Mouse (Mus musculus): ENCODE results near the gene Osm. TPM values are rescaled to one million over a fixed set of nuclear protein-coding genes. Genes with fewer than 3 reads are reported as not detected.

Osm gene
- polyA plus RNA-seq, 1 experiment, result 5.1 TPM

DNA sequence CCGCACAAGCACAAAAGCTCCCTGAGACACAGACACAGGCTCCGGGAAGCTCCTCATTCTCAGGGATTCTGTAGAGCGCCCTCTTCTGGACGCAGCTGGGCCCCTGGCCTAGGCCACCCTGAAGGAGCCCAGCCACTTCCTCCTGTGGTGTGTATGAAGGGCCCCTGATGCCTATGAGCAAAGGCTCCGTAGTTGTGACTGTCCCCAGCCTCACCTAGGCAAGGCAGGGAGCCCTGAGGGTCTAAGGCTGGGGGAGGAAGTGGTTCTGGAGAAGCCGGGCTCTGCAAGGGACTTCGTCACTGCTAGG is 24.9 kb downstream of the Osm start:
- Histone ChIP-seq H3K4me3 (replicated peaks; ENCODE audit: control insufficient read depth, low read depth, low read length) (no peak overlapping the region), H3K4me1 (ENCODE audit: control insufficient read depth, insufficient read depth, low read length) (peaks cover 3% of the 10 kb centered on the region; the same call in 1 of the 2 replicates), H3K27ac (ENCODE audit: control insufficient read depth, insufficient read depth, low read depth, low read length, poor library complexity) (no peak overlapping the region)
- 10% methylated on average over 7 of the region's 7 CpGs for WGBS
- TF ChIP-seq CTCF (IDR thresholded peaks at IDR 0.05; ENCODE audit: control insufficient read depth, insufficient read depth, low read length) (peak; percentile 62), POLR2A (IDR thresholded peaks at IDR 0.05; ENCODE audit: borderline replicate concordance, control insufficient read depth, low read depth, low read length) (no peak)

GRCm38 (mm10) chr11:4261969-4262368 is 25.7 kb downstream of the Osm start:
- 25% methylated on average over 5 of the region's 5 CpGs for WGBS
- no peak overlapping the region for H3K4me3 ChIP-seq (replicated peaks; ENCODE audit: control insufficient read depth, low read depth, low read length)
- no peak overlapping the region for H3K27ac ChIP-seq (ENCODE audit: control insufficient read depth, insufficient read depth, low read depth, low read length, poor library complexity)
- TF ChIP-seq CTCF (IDR thresholded peaks at IDR 0.05; ENCODE audit: control insufficient read depth, insufficient read depth, low read length) (no peak), POLR2A (IDR thresholded peaks at IDR 0.05; ENCODE audit: borderline replicate concordance, control insufficient read depth, low read depth, low read length) (no peak)
- H3K4me1 ChIP-seq (ENCODE audit: control insufficient read depth, insufficient read depth, low read length), result peaks cover 3% of the 10 kb centered on the region; the same call in 1 of the 2 replicates

GRCm38 (mm10) chr11:4262847-4263246 is 26.6 kb downstream of the Osm start:
- peaks cover 3% of the 10 kb centered on the region; the same call in 1 of the 2 replicates for H3K4me1 ChIP-seq (ENCODE audit: control insufficient read depth, insufficient read depth, low read length)
- 15% methylated on average over 7 of the region's 7 CpGs for WGBS
- H3K27ac ChIP-seq (ENCODE audit: control insufficient read depth, insufficient read depth, low read depth, low read length, poor library complexity), result no peak overlapping the region
- TF ChIP-seq POLR2A (IDR thresholded peaks at IDR 0.05; ENCODE audit: borderline replicate concordance, control insufficient read depth, low read depth, low read length) (no peak), CTCF (IDR thresholded peaks at IDR 0.05; ENCODE audit: control insufficient read depth, insufficient read depth, low read length) (no peak)
- no peak overlapping the region for H3K4me3 ChIP-seq (replicated peaks; ENCODE audit: control insufficient read depth, low read depth, low read length)

GRCm38 (mm10) chr11:4263296-4263695 is 27.1 kb downstream of the Osm start:
- Histone ChIP-seq H3K27ac (ENCODE audit: control insufficient read depth, insufficient read depth, low read depth, low read length, poor library complexity) (no peak overlapping the region), H3K4me1 (ENCODE audit: control insufficient read depth, insufficient read depth, low read length) (peaks cover 3% of the 10 kb centered on the region; the same call in 1 of the 2 replicates)

DNA sequence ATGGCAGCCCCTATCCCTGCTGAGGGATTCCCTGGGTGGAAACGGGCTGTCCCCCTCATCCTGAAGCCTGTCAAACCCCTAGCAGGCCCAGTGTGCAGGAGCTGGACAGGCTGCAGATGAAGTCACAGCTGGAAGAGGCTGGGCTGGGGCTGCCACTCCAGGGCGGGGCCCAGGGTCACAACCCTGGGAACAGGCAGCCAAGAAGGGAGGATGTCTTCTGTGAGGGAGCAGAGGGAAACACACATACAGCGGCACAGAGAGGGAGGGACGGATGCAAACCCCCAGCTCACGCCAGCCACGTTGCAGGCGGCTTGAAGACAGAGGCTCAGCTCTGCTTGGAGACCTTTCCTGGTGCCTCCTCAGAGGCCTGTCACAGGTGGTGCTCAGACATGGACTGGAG is 27.8 kb downstream of the Osm start:
- Histone ChIP-seq H3K4me1 (ENCODE audit: control insufficient read depth, insufficient read depth, low read length) (peaks cover 3% of the 10 kb centered on the region; the same call in 1 of the 2 replicates), H3K27ac (ENCODE audit: control insufficient read depth, insufficient read depth, low read depth, low read length, poor library complexity) (no peak overlapping the region), H3K4me3 (replicated peaks; ENCODE audit: control insufficient read depth, low read depth, low read length) (no peak overlapping the region)
- 76% methylated on average over 7 of the region's 7 CpGs for WGBS
- TF ChIP-seq CTCF (IDR thresholded peaks at IDR 0.05; ENCODE audit: control insufficient read depth, insufficient read depth, low read length), result no peak
- TF ChIP-seq POLR2A (IDR thresholded peaks at IDR 0.05; ENCODE audit: borderline replicate concordance, control insufficient read depth, low read depth, low read length), result no peak

More at GRCm38 (mm10) chr11:4263296-4263695, 27.1 kb downstream of the Osm start:
- no peak overlapping the region for H3K4me3 ChIP-seq (replicated peaks; ENCODE audit: control insufficient read depth, low read depth, low read length)
- TF ChIP-seq POLR2A (IDR thresholded peaks at IDR 0.05; ENCODE audit: borderline replicate concordance, control insufficient read depth, low read depth, low read length), result no peak
- TF ChIP-seq CTCF (IDR thresholded peaks at IDR 0.05; ENCODE audit: control insufficient read depth, insufficient read depth, low read length), result no peak
- WGBS, result 35% methylated on average over 1 of the region's 1 CpGs

DNA sequence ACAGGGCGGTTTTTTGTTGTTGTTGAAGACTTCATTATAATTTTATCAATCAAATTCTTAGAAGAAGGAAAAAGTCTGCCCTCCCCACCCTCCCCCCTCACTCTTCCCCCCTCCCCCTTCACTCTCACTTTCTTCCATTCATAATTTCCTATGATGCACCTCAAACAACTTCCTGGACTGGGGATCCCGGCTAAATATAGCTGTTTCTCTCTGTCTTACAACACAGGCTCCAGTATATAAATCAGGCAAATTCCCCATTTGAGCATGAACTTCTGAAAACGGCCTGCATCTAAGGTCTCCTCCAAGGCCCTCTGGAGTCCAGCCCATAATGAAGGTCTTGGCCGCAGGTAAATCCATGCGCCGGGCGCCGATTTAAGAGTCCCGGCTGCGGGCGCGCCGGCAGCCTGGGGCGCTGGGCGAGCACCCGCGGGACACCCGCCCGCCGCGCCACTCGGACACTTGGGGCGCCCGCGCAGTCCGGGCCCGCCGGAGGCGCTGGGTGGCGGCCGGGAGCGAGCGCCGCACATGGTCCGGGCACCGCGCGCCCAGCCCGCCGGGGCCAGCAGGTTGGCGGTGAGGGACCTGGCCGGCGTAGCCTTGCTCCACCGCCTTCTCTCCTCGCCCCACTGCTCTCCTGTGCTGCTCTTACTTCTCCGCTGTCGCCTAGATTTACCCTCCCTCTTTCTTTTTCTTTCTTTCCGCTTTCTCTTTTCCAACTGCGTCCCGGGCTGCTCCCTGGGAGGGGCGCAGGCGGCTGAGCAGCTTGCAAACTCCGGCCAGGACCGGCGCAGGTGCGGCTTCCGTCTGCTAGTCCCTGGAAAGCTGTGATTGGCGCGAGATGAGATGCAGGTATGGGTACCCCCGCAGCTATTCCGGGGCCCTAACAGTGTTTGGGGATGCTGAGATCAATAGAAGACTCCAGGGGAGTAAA is 30.3 kb downstream of the Osm start:
- no peak overlapping the region for H3K27ac ChIP-seq (ENCODE audit: control insufficient read depth, insufficient read depth, low read depth, low read length, poor library complexity)
- no peaks in the 10 kb centered on the region; the same call in 1 of the 2 replicates for H3K4me1 ChIP-seq (ENCODE audit: control insufficient read depth, insufficient read depth, low read length)
- no peak for TF ChIP-seq POLR2A (IDR thresholded peaks at IDR 0.05; ENCODE audit: borderline replicate concordance, control insufficient read depth, low read depth, low read length)
- TF ChIP-seq CTCF (IDR thresholded peaks at IDR 0.05; ENCODE audit: control insufficient read depth, insufficient read depth, low read length), result no peak
- H3K4me3 ChIP-seq (replicated peaks; ENCODE audit: control insufficient read depth, low read depth, low read length), result peak overlapping the region; percentile 54
- WGBS, result under 1% methylated on average over 61 of the region's 61 CpGs

DNA sequence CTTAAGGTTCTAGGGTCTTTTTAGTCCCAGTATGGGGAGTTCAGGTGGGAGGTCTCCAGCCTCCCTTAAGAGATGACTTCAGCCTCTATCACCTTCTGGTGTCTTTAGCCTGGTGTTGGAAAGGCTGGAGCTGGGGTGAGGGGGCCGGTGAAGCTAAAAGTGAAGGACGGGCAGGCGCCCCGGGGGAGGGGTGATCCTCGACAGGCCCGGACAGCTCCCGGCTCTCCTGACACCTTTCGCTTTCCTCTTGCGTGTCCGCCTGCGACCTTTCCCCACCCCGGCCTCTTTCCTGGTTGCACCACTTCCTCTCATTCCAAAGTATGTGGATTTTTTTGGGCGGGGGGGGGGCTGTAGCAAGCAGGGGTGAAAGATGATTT is 31.0 kb downstream of the Osm start:
- 12% methylated on average over 13 of the region's 13 CpGs for WGBS
- no peak for TF ChIP-seq CTCF (IDR thresholded peaks at IDR 0.05; ENCODE audit: control insufficient read depth, insufficient read depth, low read length)
- TF ChIP-seq POLR2A (IDR thresholded peaks at IDR 0.05; ENCODE audit: borderline replicate concordance, control insufficient read depth, low read depth, low read length), result no peak
- no peak overlapping the region for H3K4me3 ChIP-seq (replicated peaks; ENCODE audit: control insufficient read depth, low read depth, low read length)
- H3K27ac ChIP-seq (ENCODE audit: control insufficient read depth, insufficient read depth, low read depth, low read length, poor library complexity), result no peak overlapping the region
- H3K4me1 ChIP-seq (ENCODE audit: control insufficient read depth, insufficient read depth, low read length), result no peaks in the 10 kb centered on the region; the same call in 1 of the 2 replicates

DNA sequence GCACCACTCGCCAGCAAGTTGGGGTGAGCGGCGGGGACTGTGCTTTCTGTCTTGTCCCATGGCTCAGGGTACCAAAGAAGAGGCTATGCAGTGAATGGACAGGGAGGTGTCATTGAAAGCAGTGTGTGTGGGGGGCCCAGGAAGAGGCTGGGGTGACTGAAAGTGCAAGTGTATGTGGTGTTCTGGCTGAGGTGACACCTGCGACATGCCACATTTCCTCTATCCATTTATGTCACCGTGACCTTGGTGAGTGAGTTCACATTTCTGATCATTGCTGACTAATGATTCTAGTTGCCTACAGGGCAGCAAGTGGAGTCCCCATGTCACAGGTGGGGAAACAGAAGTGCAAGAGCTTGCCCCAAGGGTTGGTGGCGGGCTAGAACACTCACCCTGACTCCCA is 32.3 kb downstream of the Osm start:
- TF ChIP-seq CTCF (IDR thresholded peaks at IDR 0.05; ENCODE audit: control insufficient read depth, insufficient read depth, low read length), result no peak
- TF ChIP-seq POLR2A (IDR thresholded peaks at IDR 0.05; ENCODE audit: borderline replicate concordance, control insufficient read depth, low read depth, low read length), result no peak
- WGBS, result 61% methylated on average over 6 of the region's 6 CpGs
- no peaks in the 10 kb centered on the region; the same call in 1 of the 2 replicates for H3K4me1 ChIP-seq (ENCODE audit: control insufficient read depth, insufficient read depth, low read length)
- no peak overlapping the region for H3K27ac ChIP-seq (ENCODE audit: control insufficient read depth, insufficient read depth, low read depth, low read length, poor library complexity)
- no peak overlapping the region for H3K4me3 ChIP-seq (replicated peaks; ENCODE audit: control insufficient read depth, low read depth, low read length)
